Mouse (Mus musculus): ENCODE data around the gene Ifi206.

Gene Ifi206

DNA sequence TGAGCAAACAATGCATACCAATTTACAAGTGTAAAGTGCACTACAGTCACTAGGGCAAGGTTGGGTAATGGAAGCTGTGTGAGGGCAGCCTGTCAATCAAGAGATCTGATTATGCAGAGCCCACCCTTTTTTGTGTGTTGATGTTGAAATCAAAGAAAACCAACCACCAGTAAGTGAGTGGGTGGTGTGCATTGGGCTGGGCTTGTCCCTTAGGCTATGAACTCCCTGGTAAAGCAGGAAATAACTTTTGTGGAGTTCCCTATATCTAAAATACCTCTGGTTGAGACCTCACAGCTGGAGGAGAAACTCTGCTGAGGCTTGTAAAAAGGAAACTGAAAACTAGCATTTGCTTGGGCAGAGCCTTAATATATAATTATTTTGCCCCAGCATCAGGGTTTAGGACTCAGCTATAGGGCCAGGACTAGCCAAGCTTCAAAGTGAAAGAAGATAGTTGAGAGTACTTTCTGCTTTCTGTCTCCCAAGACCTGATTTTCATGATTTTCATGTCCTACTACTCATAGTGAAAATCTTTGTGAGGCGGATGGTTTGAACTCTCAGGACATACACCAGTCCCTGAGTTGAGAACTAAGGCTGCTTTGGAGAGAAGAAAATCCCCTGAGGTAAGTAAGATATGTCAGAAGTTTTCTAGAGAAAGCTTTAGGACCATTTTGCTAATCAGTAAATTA lies 71.8 kb downstream of the Ifi206 start:
- no peak for DNase-seq (ENCODE audit: low spot score)

DNA sequence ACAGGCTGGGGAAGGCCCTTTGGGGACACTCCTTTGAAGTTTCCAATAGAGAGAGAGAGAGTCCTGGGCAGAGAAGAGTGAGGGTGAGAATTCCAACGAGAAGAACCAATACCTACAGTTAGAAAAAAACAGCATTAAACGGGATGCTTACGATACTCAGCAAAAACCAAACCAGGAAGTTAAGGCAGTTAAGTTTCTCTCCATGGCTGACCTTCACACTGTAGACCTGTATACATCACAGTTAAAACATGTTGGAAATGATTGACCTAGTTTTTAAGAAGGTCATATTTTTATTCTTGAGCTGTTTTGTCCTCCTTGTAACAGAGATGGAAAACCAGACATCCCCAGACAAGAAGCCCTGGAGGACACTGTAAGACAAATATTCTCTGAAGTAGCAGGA lies 72.3 kb downstream of the Ifi206 start:
- DNase-seq (ENCODE audit: low spot score), result no peak
